Mouse (Mus musculus) liver, adult (tissue): ENCODE measurements at regions not wholly inside any gene's neighbourhood (a gene's known extent, or its start where the extent isn't known, plus 50 kb on each side); places are given as distances from the start of the nearest gene placed in this dataset.

ENCODE experiments used
- GATA4 ChIP-seq: IDR thresholded peaks from 2 replicates; pipeline ENCODE4 v1.6.1; 2014; ENCODE audit warnings: mild to moderate bottlenecking, low read length; ENCODE audit not compliant: insufficient replicate concordance

DNA sequence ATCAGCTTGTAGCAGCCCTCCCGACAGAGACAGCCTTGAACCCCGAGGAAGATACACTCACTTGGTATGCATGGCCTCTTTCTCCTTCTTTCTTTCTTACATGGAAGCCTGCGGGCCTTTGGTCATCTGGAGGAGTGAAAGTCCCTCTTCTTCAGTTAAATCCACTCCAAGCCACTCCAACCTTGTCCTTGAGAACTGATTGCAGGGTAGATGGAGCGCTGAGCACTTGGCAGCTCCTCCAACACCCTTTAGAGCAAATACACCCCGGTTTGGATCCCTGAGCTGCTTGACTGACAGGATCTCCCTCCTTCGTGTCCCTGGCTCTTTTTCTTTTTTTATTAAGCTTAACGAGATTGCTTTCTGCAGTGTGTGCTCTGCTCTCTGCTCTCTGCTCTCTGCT is 173.3 kb upstream of the Fam19a5 start:
- TF ChIP-seq GATA4, result no peak

DNA sequence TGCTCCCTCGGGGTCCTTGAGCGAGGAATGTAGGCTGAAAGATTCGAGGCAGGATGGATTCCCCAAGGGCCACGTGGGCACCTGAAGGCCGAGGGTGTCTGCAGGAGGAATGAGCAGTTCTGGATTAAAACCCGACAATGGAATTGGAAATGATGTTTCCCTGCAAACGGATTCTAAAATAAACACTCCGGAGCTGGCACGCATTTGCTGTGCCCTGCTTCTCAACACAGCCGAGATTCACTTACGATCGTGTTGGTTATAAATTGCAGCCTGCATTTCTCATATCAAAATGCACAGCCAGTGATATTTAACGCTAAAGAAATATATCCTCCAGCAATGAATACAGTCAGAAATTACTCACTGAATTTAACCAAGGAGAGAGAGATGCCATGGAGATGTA is 169.4 kb upstream of the Fam19a5 start:
- no peak for TF ChIP-seq GATA4

DNA sequence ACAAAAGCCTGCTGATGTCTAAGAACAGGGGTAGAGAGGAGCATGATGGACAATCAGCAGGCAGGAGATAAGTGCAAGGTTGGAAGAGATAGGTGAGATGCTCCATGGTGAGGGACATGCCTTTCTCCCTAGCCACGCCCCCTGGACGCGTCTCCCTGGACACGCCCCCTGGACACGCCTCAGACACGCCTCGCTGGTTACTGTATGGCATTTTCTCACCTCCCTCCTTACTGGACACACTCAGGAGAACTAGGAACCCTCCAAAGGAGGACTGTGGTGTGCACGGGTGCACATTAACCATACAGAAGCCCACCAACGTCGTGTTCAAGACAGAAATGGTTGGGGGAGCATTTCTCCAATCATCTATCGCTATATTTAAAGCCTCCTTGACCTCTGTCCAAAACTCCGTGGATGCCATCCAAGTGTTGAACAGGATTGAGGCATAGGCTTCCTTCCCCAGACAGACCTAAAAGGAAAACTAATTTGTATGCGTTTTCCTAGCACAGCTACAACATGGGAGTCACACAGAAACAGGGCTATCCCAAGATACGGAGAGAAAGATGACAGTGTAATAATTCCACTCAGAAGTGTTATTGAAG is 168.4 kb upstream of the Fam19a5 start:
- no peak for TF ChIP-seq GATA4

- no peak for TF ChIP-seq GATA4
Measured at GRCm38 (mm10) chr15:87383551-87384265, 160.4 kb upstream of the Fam19a5 start.

GRCm38 (mm10) chr15:87384279-87385066 is 159.6 kb upstream of the Fam19a5 start:
- TF ChIP-seq GATA4, result no peak

GRCm38 (mm10) chr15:87386513-87386983 is 157.6 kb upstream of the Fam19a5 start:
- no peak for TF ChIP-seq GATA4

DNA sequence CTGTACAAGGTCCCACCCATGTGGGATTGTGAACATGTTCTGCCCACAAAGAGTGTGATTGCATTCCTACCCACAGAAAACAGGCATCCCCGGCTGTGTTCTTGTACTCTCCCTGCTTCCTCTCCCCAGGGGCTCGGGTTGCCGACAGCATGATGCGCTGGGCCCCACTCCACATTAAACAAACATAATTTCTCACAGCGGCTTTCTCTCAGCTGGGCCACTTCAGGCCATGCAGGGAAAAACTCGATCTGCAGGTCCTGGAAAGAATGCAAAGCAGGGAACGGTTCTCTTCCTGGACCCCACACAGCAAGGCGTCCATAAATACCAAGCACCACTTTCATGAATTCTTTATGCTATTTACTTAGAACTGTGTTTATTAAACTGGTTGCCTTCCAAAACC is 152.7 kb upstream of the Fam19a5 start:
- no peak for TF ChIP-seq GATA4

DNA sequence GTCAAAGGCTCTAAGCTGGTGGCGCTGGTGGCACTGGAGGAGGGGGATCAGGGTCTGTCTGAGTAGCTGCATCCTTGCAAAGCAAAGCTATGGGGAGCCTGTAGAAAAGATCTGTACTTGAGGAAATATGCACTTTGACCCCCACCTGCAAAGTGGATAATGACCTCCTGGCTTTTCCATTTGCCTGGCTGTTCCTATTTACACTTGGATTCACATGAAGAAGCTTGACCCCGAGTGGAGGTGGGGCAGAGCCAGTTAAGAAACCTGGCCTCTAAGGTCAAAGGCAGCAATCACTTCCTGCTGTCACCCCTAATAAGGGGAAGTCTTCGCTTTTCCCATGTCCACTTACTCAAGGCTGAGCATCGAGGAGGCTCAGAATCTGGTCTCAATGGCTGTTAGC is 145.7 kb upstream of the Fam19a5 start:
- TF ChIP-seq GATA4, result no peak

DNA sequence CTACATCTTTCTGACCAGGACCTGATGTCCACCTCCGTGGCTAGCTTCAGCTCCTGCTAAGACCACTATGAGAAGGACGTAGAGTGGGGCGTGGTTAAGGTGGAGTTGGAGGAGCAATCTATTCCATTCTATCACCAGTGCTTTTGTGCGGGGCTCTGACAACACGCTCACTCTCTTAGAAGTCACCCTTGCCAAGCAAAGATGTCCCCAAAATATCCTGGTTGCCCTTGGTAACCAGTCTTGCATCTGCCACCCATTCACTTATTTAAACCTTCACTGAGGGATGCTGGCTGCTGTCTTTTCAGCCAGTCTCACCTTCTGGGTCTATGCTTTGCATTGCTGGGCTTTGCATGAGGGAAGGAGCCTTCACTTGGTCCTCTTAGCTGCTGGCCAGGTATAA is 138.4 kb upstream of the Fam19a5 start:
- no peak for TF ChIP-seq GATA4

- no peak for TF ChIP-seq GATA4
Measured at GRCm38 (mm10) chr15:87411978-87412377, 132.1 kb upstream of the Fam19a5 start.

DNA sequence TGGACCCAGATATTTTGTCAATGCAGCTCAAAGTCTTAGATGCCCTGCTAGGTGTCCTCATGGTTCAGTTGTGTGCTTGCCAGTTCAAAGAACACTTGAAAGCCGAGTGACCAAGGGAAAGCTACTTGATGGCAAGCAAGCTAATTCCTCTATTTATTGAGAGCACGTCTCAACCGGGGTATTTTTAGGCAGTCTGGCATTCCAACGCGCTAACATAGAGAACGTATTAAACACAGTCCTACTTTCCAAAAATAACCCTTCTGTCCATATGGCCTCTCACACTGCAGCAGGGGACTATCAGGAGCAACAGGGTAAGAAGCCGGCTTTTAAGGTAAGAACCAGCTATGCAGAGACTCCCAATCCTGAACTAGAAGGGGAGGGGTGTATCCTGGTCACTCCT is 128.1 kb upstream of the Fam19a5 start:
- TF ChIP-seq GATA4, result no peak

DNA sequence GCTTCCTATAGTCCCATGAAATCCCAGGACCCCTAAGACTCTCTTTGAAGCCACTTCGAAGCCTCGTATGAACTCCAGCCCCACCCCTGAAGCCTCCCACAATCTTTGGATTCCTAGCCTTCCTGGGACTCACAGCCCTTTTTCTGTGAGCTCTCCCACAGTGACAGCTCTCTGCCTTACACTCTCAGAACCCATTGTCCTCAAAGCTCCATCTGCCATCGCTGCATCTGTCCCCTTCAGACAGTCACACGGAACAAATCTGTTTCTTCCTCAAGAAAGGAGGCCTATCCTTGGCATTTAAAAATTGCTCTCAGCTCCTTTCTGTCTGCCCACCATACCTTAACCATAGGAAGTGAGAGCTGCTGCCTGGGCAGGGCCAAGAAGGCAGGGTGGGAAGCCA is 122.4 kb upstream of the Fam19a5 start:
- no peak for TF ChIP-seq GATA4

GRCm38 (mm10) chr15:87433306-87433705 is 110.8 kb upstream of the Fam19a5 start:
- no peak for TF ChIP-seq GATA4

DNA sequence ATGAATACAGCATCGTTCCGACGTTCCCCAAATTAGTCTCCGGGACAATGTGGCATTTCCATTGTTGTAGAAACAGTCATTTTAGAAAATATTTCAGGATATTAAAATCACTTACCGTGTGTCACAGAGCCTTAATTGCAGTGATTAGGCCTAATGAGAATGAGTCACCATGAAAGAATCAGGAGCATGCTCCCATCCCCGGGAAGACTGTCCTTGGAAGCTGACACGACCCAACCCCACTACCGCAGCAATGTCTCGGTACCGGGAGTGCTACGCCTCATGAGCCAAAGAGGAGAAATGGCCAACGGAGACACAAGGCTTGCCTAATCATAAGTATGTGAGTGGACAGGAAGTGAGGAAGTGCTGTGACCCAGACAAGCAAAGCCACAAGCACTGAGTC is 110.2 kb upstream of the Fam19a5 start:
- TF ChIP-seq GATA4, result no peak

GRCm38 (mm10) chr15:87435566-87435965 is 108.5 kb upstream of the Fam19a5 start:
- no peak for TF ChIP-seq GATA4

GRCm38 (mm10) chr15:87437611-87438010 is 106.5 kb upstream of the Fam19a5 start:
- no peak for TF ChIP-seq GATA4
